Mouse (Mus musculus) thymus, postnatal 10 days (tissue): ENCODE results near the gene Slc5a6.
A peak's percentile ranks its signal among the peaks of the same experiment; 100 is the strongest.
"Not testable (repeated sequence)": the region's sequence is repeated elsewhere in the genome, so short reads cannot be mapped to it uniquely, and the experiment has no call there.

Source experiments
- DNase-seq, 2 experiments: peaks; one replicate each; pipeline ENCODE4 v3.0.0; 2021; ENCODE audit warnings: low spot score in 2 of 2

Slc5a6 gene

GRCm38 (mm10) chr5:31069810-31070209, 21.1 kb upstream of the Slc5a6 start:
- no peak for DNase-seq

GRCm38 (mm10) chr5:31055216-31056140, 6.8 kb upstream of the Slc5a6 start:
- DNase-seq, result no peak

GRCm38 (mm10) chr5:31054261-31055215, 5.8 kb upstream of the Slc5a6 start, which contains the start of gene Cad:
Gene Cad (plus strand): TSS chr5:31054780.
- peak; percentile 91 to 92 for DNase-seq

GRCm38 (mm10) chr5:31053728-31054127, 5.0 kb upstream of the Slc5a6 start:
- not testable (repeated sequence) for DNase-seq

- DNase-seq, result no peak
These were observed 1.7 kb upstream of the Slc5a6 start for GRCm38 (mm10) chr5:31050427-31050826.

- peak; percentile 97 to 98 for DNase-seq
These were observed 619 bp downstream of the Slc5a6 start, which contains the start of gene Atraid for GRCm38 (mm10) chr5:31047848-31048762. Gene Atraid (plus strand): TSS chr5:31048312.

GRCm38 (mm10) chr5:31047074-31047473, 1.6 kb downstream of the Slc5a6 start:
- DNase-seq, result no peak

- no peak for DNase-seq
These were observed 2.3 kb downstream of the Slc5a6 start for GRCm38 (mm10) chr5:31046416-31046815.

GRCm38 (mm10) chr5:31038171-31038845, 10.4 kb downstream of the Slc5a6 start:
- no peak for DNase-seq

GRCm38 (mm10) chr5:31036556-31036955, 12.2 kb downstream of the Slc5a6 start:
- DNase-seq, result not testable (repeated sequence)

- DNase-seq, result no peak
These were observed 14.1 kb downstream of the Slc5a6 start for GRCm38 (mm10) chr5:31034669-31035068.

GRCm38 (mm10) chr5:31031508-31031907, 17.2 kb downstream of the Slc5a6 start:
- DNase-seq, result no peak

GRCm38 (mm10) chr5:31030926-31031325, 17.8 kb downstream of the Slc5a6 start:
- DNase-seq, result no peak

- DNase-seq, result no peak
These were observed 24.1 kb downstream of the Slc5a6 start for GRCm38 (mm10) chr5:31024641-31025040.

GRCm38 (mm10) chr5:31023254-31023653, 25.5 kb downstream of the Slc5a6 start:
- DNase-seq, result no peak

- DNase-seq, result no peak
These were observed 26.0 kb downstream of the Slc5a6 start for GRCm38 (mm10) chr5:31022690-31023089.

- DNase-seq, result not testable (repeated sequence)
These were observed 26.9 kb downstream of the Slc5a6 start for GRCm38 (mm10) chr5:31021790-31022189.

- no peak for DNase-seq
These were observed 32.8 kb downstream of the Slc5a6 start for GRCm38 (mm10) chr5:31015913-31016312.

GRCm38 (mm10) chr5:31012737-31013136, 36.0 kb downstream of the Slc5a6 start:
- DNase-seq, result peak; percentile 44 to 64

- DNase-seq, result peak; percentile 72 to 92
These were observed 44.5 kb downstream of the Slc5a6 start for GRCm38 (mm10) chr5:31004184-31004583.
